ENCODE assay signal across 16 mouse cellular contexts in genomic region chr2:18285175-18285574, GRCm38 (mm10).
DNase-seq lines count a peak whose midpoint lies in the region; ATAC-seq and TF ChIP-seq lines count a peak whose summit lies in the region.
"Had no signal": no experiment of that assay in that cellular context is flagged by ENCODE, and none has a peak within 500 bp of the region (broad histone marks: within the 10 kb centered on the region; RNA-seq: fewer than 3 reads in every experiment).

No protein-coding gene starts in this region.

- peaks cover 10% of the 10 kb centered on the region for H3K36me3 ChIP-seq in forebrain, postnatal 0 days (ENCODE audit: insufficient read depth)
- H3K36me3 ChIP-seq in forebrain, embryonic 15.5 days = 0 out of 2 replicates have a peak, but pooled peaks cover 9% of the 10 kb centered on the region
- H3K36me3 ChIP-seq in lung, postnatal 0 days (ENCODE audit: insufficient read depth, low read length) = peaks cover 4% of the 10 kb centered on the region
- H3K36me3 ChIP-seq in MEL (ENCODE audit: control insufficient read depth in 1 of 2, insufficient read depth in 2 of 2, low read length in 2 of 2) = no peaks in the 10 kb centered on the region; a peak in 1 of 4 replicates

- no peaks in the 10 kb centered on the region for H3K79me2 ChIP-seq in MEL (ENCODE audit: control insufficient read depth, insufficient read depth, low read length, poor library complexity)

- no peak for DNase-seq in forebrain, postnatal 0 days
- no peak for DNase-seq in lung, postnatal 0 days (ENCODE audit: low spot score)
- no peak for DNase-seq in lung, adult 2 months
- DNase-seq in MEL (ENCODE audit: low read depth, low spot score) = peak; percentile 34
- DNase-seq in naive thymus-derived CD4-positive, alpha-beta T cell, adult 2 months (ENCODE audit: low read depth) = peak; percentile 39
- no peak for DNase-seq in cerebellum, postnatal 4 days (ENCODE audit: low spot score in 2 of 2)
- no peak for DNase-seq in right cerebral cortex, postnatal 14 days
- DNase-seq: adrenal gland, adult 8-10 months; heart, postnatal 14 days; left cerebral cortex, postnatal 4 days; liver, embryonic 13.5 days; retina, postnatal 1 day had no signal

- no peak overlapping the region for H3K27ac ChIP-seq in forebrain, postnatal 0 days (ENCODE audit: low read depth, low read length)
- no peak overlapping the region for H3K27ac ChIP-seq in forebrain, embryonic 15.5 days (replicated peaks)
- H3K27ac ChIP-seq in lung, postnatal 0 days (ENCODE audit: low read length) = no peak overlapping the region
- no peak overlapping the region for H3K27ac ChIP-seq in MEL (ENCODE audit: control insufficient read depth, low read depth, low read length)
- H3K27ac ChIP-seq: hindbrain, embryonic 15.5 days; kidney, embryonic 15.5 days; liver, embryonic 13.5 days; neural tube, embryonic 15.5 days had no signal

- ATAC-seq in forebrain, postnatal 0 days = no peak
- no peak for ATAC-seq in forebrain, embryonic 15.5 days (replicated peaks)
- no peak for ATAC-seq in lung, postnatal 0 days

- H3K4me3 ChIP-seq in forebrain, postnatal 0 days (ENCODE audit: low read depth, low read length) = no peak overlapping the region
- H3K4me3 ChIP-seq in forebrain, embryonic 15.5 days = no peak overlapping the region
- no peak overlapping the region for H3K4me3 ChIP-seq in lung, postnatal 0 days (ENCODE audit: low read depth, low read length)
- H3K4me3 ChIP-seq in lung, adult 2 months (replicated peaks; ENCODE audit: extremely low read depth, low read depth, low read length) = no peak overlapping the region
- H3K4me3 ChIP-seq in MEL (ENCODE audit: control insufficient read depth in 1 of 2, insufficient read depth in 1 of 2, low read depth in 2 of 2, low read length in 2 of 2) = no peak overlapping the region
- H3K4me3 ChIP-seq: hindbrain, embryonic 15.5 days; kidney, embryonic 15.5 days; liver, embryonic 13.5 days; neural tube, embryonic 15.5 days had no signal

- TF ChIP-seq EP300 in lung, postnatal 0 days (IDR thresholded peaks at IDR 0.05) = no peak
- no peak for TF ChIP-seq EP300 in MEL (IDR thresholded peaks at IDR 0.05; ENCODE audit: low read depth in 1 of 2, low read length in 2 of 2)

- no peaks in the 10 kb centered on the region for H3K27me3 ChIP-seq in forebrain, postnatal 0 days (ENCODE audit: insufficient read depth, low read length)
- H3K27me3 ChIP-seq in forebrain, embryonic 15.5 days = no peaks in the 10 kb centered on the region
- no peaks in the 10 kb centered on the region for H3K27me3 ChIP-seq in lung, postnatal 0 days (replicated peaks; ENCODE audit: insufficient read depth, low read length)
- no peaks in the 10 kb centered on the region for H3K27me3 ChIP-seq in MEL (ENCODE audit: control insufficient read depth in 1 of 2, insufficient read depth in 2 of 2, low read length in 2 of 2)
- H3K27me3 ChIP-seq: hindbrain, embryonic 15.5 days; kidney, embryonic 15.5 days; liver, embryonic 13.5 days; neural tube, embryonic 15.5 days had no signal

- TF ChIP-seq POLR2A in lung, adult 2 months (IDR thresholded peaks at IDR 0.05; ENCODE audit: borderline replicate concordance, extremely low read depth, low read depth, low read length) = no peak
- TF ChIP-seq POLR2A in MEL (IDR thresholded peaks at IDR 0.05; ENCODE audit: control insufficient read depth in 1 of 2, insufficient read depth in 1 of 2, low read depth in 1 of 2, low read length in 2 of 2, poor library complexity in 1 of 2) = no peak

- H3K9ac ChIP-seq in forebrain, postnatal 0 days = no peak overlapping the region
- H3K9ac ChIP-seq in forebrain, embryonic 15.5 days (replicated peaks) = no peak overlapping the region
- no peak overlapping the region for H3K9ac ChIP-seq in lung, postnatal 0 days (replicated peaks; ENCODE audit: low read depth)
- H3K9ac ChIP-seq in MEL (ENCODE audit: control insufficient read depth, low read depth, low read length, poor library complexity, severe bottlenecking) = no peak overlapping the region
- H3K9ac ChIP-seq: hindbrain, embryonic 15.5 days; kidney, embryonic 15.5 days; liver, embryonic 13.5 days; neural tube, embryonic 15.5 days had no signal

- no peak for TF ChIP-seq RAD21 in MEL (IDR thresholded peaks at IDR 0.05; ENCODE audit: low read depth, low read length)

- H3K4me1 ChIP-seq in forebrain, postnatal 0 days (ENCODE audit: insufficient read depth) = no peaks in the 10 kb centered on the region
- no peaks in the 10 kb centered on the region for H3K4me1 ChIP-seq in forebrain, embryonic 15.5 days
- H3K4me1 ChIP-seq in lung, postnatal 0 days (ENCODE audit: insufficient read depth, low read depth, low read length) = no peaks in the 10 kb centered on the region
- H3K4me1 ChIP-seq in lung, adult 2 months (ENCODE audit: control insufficient read depth, insufficient read depth, low read length) = no peaks in the 10 kb centered on the region
- H3K4me1 ChIP-seq in MEL (ENCODE audit: control insufficient read depth in 1 of 2, insufficient read depth in 2 of 2, low read length in 2 of 2) = no peaks in the 10 kb centered on the region; a peak in 1 of 4 replicates
- H3K4me1 ChIP-seq: hindbrain, embryonic 15.5 days; kidney, embryonic 15.5 days; liver, embryonic 13.5 days; neural tube, embryonic 15.5 days had no signal

- peak; percentile 21; the same call in 1 of the 2 replicates for TF ChIP-seq CTCF in forebrain, postnatal 0 days (IDR thresholded peaks at IDR 0.05; ENCODE audit: low read depth)
- TF ChIP-seq CTCF in lung, postnatal 0 days (IDR thresholded peaks at IDR 0.05) = peak; percentile 22; the same call in 1 of the 2 replicates
- TF ChIP-seq CTCF in lung, adult 2 months (IDR thresholded peaks at IDR 0.05; ENCODE audit: insufficient read depth, low read length) = no peak
- TF ChIP-seq CTCF in MEL (IDR thresholded peaks at IDR 0.05 in 2 of 3, conservative IDR thresholded peaks at IDR 0.05 in 1 of 3; ENCODE audit: control insufficient read depth in 1 of 3, insufficient read depth in 1 of 3, low read depth in 2 of 3, low read length in 3 of 3, poor library complexity in 1 of 3, severe bottlenecking in 1 of 3) = peak in 2 of 3 experiments; percentile 20 to 25; a peak in 3 of 6 replicates

- 96% methylated on average over 6 of the region's 6 CpGs for WGBS in forebrain, postnatal 0 days
- 96% methylated on average over 6 of the region's 6 CpGs for WGBS in forebrain, embryonic 15.5 days
- WGBS in lung, postnatal 0 days = 90% methylated on average over 6 of the region's 6 CpGs
- WGBS in lung, adult 2 months = 97% methylated on average over 6 of the region's 6 CpGs

- H3K9me3 ChIP-seq in forebrain, postnatal 0 days (ENCODE audit: low read length) = no peaks in the 10 kb centered on the region
- H3K9me3 ChIP-seq in forebrain, embryonic 15.5 days = no peaks in the 10 kb centered on the region; the same call in 1 of the 2 replicates
- no peaks in the 10 kb centered on the region for H3K9me3 ChIP-seq in lung, postnatal 0 days (ENCODE audit: low read length)
- no peaks in the 10 kb centered on the region for H3K9me3 ChIP-seq in MEL (replicated peaks; ENCODE audit: insufficient read depth, low read length)
- H3K9me3 ChIP-seq: hindbrain, embryonic 15.5 days; liver, embryonic 13.5 days; neural tube, embryonic 15.5 days had no signal

- H3K4me2 ChIP-seq in forebrain, postnatal 0 days (ENCODE audit: low read depth) = no peak overlapping the region
- no peak overlapping the region for H3K4me2 ChIP-seq in forebrain, embryonic 15.5 days (replicated peaks)
- no peak overlapping the region for H3K4me2 ChIP-seq in lung, postnatal 0 days (replicated peaks; ENCODE audit: low read depth, low read length)
- H3K4me2 ChIP-seq: hindbrain, embryonic 15.5 days; kidney, embryonic 15.5 days; liver, embryonic 13.5 days; neural tube, embryonic 15.5 days had no signal

TF ChIP-seq in MEL, 35 proteins besides CTCF, POLR2A, EP300 and RAD21:
- TF ChIP-seq SMC3 (IDR thresholded peaks at IDR 0.05; ENCODE audit: low read depth, low read length) (peak; percentile 44), E2F4 (IDR thresholded peaks at IDR 0.05; ENCODE audit: borderline replicate concordance, low read depth, low read length) (no peak)

Comparison
In these comparisons a context has a peak if more than half of its experiments do, and no peak if none do; other contexts are left out.
1. DNase-seq: peak in MEL (single experiment) and naive thymus-derived CD4-positive, alpha-beta T cell, adult 2 months (single experiment); none in forebrain, postnatal 0 days (single experiment), lung, postnatal 0 days (single experiment), lung, adult 2 months (single experiment), cerebellum, postnatal 4 days (0 of 2) and right cerebral cortex, postnatal 14 days (single experiment).